Mouse (Mus musculus): ENCODE results near the gene Krt81.

DNA sequence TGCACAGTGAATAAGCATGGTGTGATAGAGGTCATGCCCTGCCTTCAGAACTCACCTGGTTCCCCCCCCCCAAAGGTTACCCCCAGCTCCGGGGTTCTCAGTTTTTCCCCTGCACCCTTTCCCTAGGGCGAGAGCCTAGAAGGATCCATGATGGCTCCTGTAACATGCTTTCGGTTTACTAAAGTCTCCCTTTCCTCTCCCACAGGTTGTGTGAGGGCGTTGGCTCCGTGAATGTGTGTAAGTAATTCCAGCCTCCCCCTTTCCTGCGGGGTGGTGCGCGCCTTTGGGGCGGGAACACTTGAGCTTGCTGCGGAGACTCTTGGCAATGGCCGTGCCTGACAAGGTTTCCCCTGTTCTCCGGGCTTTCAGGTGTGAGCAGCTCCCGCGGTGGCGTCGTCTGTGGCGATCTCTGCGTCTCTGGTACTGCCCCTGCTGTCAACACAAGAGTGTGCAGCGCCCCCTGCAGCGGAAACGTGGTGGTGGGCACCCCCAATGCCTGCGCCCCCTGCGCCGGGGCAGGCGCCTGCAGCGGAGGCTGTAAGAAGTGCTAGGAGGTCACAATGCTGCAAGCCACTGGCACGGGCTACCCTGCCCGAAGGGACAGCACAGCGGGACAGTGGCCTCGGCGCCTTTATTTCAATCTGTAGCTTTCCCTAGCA is 15.6 kb upstream of the Krt81 start:
- TF ChIP-seq CTCF (IDR thresholded peaks at IDR 0.05; ENCODE audit: borderline replicate concordance, insufficient read depth, low read depth, low read length): peak; percentile 45; the same call in 1 of the 2 replicates
- TF ChIP-seq POLR2A (IDR thresholded peaks at IDR 0.05; ENCODE audit: borderline replicate concordance, insufficient read depth, low read length): no peak

All from cerebellum, adult 2 months (tissue).